Mouse (Mus musculus): Measurements from ENCODE around the gene Hipk4. TPM values are rescaled to one million over a fixed set of nuclear protein-coding genes. Genes with fewer than 3 reads are reported as not detected.
A peak's percentile ranks its signal among the peaks of the same experiment; 100 is the strongest.
"Not testable (repeated sequence)": the region's sequence is repeated elsewhere in the genome, so short reads cannot be mapped to it uniquely, and the experiment has no call there.

The Hipk4 gene
- polyA plus RNA-seq, 1 experiment from 2014 or later = 0.79 TPM

GRCm38 (mm10) chr7:27486770-27487697, 36.0 kb upstream of the Hipk4 start, which contains the start of gene Sertad1:
TSS of gene Sertad1 (plus strand) at chr7:27486910.
- WGBS = under 1% methylated on average over 80 of the region's 80 CpGs
- peak within 1 kb of the TSS; percentile 82 for H3K4me3 ChIP-seq
- peaks cover 9% of the 10 kb centered on the region for H3K36me3 ChIP-seq
- H3K27me3 ChIP-seq (ENCODE audit: low read depth, poor library complexity, severe bottlenecking) = no peaks in the 10 kb centered on the region
- no peaks in the 10 kb centered on the region for H3K9me3 ChIP-seq (replicated peaks)
- peak; percentile 99 for DNase-seq (ENCODE audit: low spot score)
- H3K27ac ChIP-seq = peak within 1 kb of the TSS; percentile 98
- peaks cover 49% of the 10 kb centered on the region for H3K4me1 ChIP-seq

- Histone ChIP-seq H3K4me1 (peaks cover 46% of the 10 kb centered on the region), H3K36me3 (peaks cover 9% of the 10 kb centered on the region), H3K4me3 (peak overlapping the region; percentile 82), H3K27me3 (ENCODE audit: low read depth, poor library complexity, severe bottlenecking) (no peaks in the 10 kb centered on the region), H3K27ac (peak overlapping the region; percentile 98), H3K9me3 (replicated peaks) (no peaks in the 10 kb centered on the region)
- no peak for DNase-seq (ENCODE audit: low spot score)
- 1% methylated on average over 13 of the region's 13 CpGs for WGBS
These were observed 35.3 kb upstream of the Hipk4 start for GRCm38 (mm10) chr7:27487740-27488268.

GRCm38 (mm10) chr7:27489270-27489869, 33.7 kb upstream of the Hipk4 start:
- Histone ChIP-seq H3K27me3 (ENCODE audit: low read depth, poor library complexity, severe bottlenecking) (no peaks in the 10 kb centered on the region), H3K27ac (peak overlapping the region; percentile 94), H3K9me3 (replicated peaks) (no peaks in the 10 kb centered on the region), H3K4me3 (peak overlapping the region; percentile 55; the same call in 1 of the 2 replicates), H3K36me3 (peaks cover 9% of the 10 kb centered on the region), H3K4me1 (peaks cover 46% of the 10 kb centered on the region)
- WGBS = 92% methylated on average over 25 of the region's 25 CpGs
- no peak for DNase-seq (ENCODE audit: low spot score)

- Histone ChIP-seq H3K4me1 (peaks cover 46% of the 10 kb centered on the region), H3K27me3 (ENCODE audit: low read depth, poor library complexity, severe bottlenecking) (no peaks in the 10 kb centered on the region), H3K9me3 (replicated peaks) (no peaks in the 10 kb centered on the region), H3K4me3 (peak overlapping the region; percentile 55), H3K36me3 (peaks cover 9% of the 10 kb centered on the region), H3K27ac (peak overlapping the region; percentile 94)
- 37% methylated on average over 4 of the region's 4 CpGs for WGBS
- no peak for DNase-seq (ENCODE audit: low spot score)
These were observed 32.9 kb upstream of the Hipk4 start for GRCm38 (mm10) chr7:27490227-27490542.

- Histone ChIP-seq H3K9me3 (replicated peaks) (no peaks in the 10 kb centered on the region), H3K4me1 (peaks cover 46% of the 10 kb centered on the region), H3K27me3 (ENCODE audit: low read depth, poor library complexity, severe bottlenecking) (no peaks in the 10 kb centered on the region), H3K4me3 (peak overlapping the region; percentile 55), H3K27ac (peak overlapping the region; percentile 94), H3K36me3 (peaks cover 9% of the 10 kb centered on the region)
- WGBS = 1% methylated on average over 33 of the region's 33 CpGs
- peak; percentile 81 for DNase-seq (ENCODE audit: low spot score)
These were observed 32.3 kb upstream of the Hipk4 start for GRCm38 (mm10) chr7:27490543-27491329.

- no peak for DNase-seq (ENCODE audit: low spot score)
- WGBS = 80% methylated on average over 7 of the region's 7 CpGs
- H3K27ac ChIP-seq = no peak overlapping the region; the same call in 1 of the 2 replicates
- H3K27me3 ChIP-seq (ENCODE audit: low read depth, poor library complexity, severe bottlenecking) = no peaks in the 10 kb centered on the region
- no peaks in the 10 kb centered on the region for H3K9me3 ChIP-seq (replicated peaks)
- H3K4me3 ChIP-seq = no peak overlapping the region
- peaks cover 9% of the 10 kb centered on the region for H3K36me3 ChIP-seq
- peaks cover 44% of the 10 kb centered on the region for H3K4me1 ChIP-seq
These were observed 31.2 kb upstream of the Hipk4 start for GRCm38 (mm10) chr7:27491856-27492255.

GRCm38 (mm10) chr7:27493022-27493421, 30.0 kb upstream of the Hipk4 start:
- Histone ChIP-seq H3K4me3 (no peak overlapping the region), H3K27me3 (ENCODE audit: low read depth, poor library complexity, severe bottlenecking) (no peaks in the 10 kb centered on the region), H3K36me3 (peaks cover 9% of the 10 kb centered on the region), H3K9me3 (replicated peaks) (no peaks in the 10 kb centered on the region), H3K4me1 (peaks cover 41% of the 10 kb centered on the region), H3K27ac (no peak overlapping the region)
- no peak for DNase-seq (ENCODE audit: low spot score)
- WGBS = 80% methylated on average over 3 of the region's 3 CpGs

GRCm38 (mm10) chr7:27493450-27493849, 29.6 kb upstream of the Hipk4 start:
- Histone ChIP-seq H3K27ac (no peak overlapping the region), H3K9me3 (replicated peaks) (no peaks in the 10 kb centered on the region), H3K27me3 (ENCODE audit: low read depth, poor library complexity, severe bottlenecking) (no peaks in the 10 kb centered on the region), H3K36me3 (peaks cover 9% of the 10 kb centered on the region), H3K4me3 (no peak overlapping the region), H3K4me1 (peaks cover 37% of the 10 kb centered on the region)
- no peak for DNase-seq (ENCODE audit: low spot score)
- 90% methylated on average over 5 of the region's 5 CpGs for WGBS

- peaks cover 30% of the 10 kb centered on the region for H3K4me1 ChIP-seq
- H3K27me3 ChIP-seq (ENCODE audit: low read depth, poor library complexity, severe bottlenecking); H3K9me3 ChIP-seq (replicated peaks); DNase-seq (ENCODE audit: low spot score); H3K36me3 ChIP-seq; H3K4me3 ChIP-seq; H3K27ac ChIP-seq: not testable (repeated sequence)
- 88% methylated on average over 9 of the region's 9 CpGs for WGBS
These were observed 28.3 kb upstream of the Hipk4 start for GRCm38 (mm10) chr7:27494659-27495367.

GRCm38 (mm10) chr7:27499036-27499435, 24.0 kb upstream of the Hipk4 start, which contains the start of gene Prx:
TSS of gene Prx (plus strand) at chr7:27499324.
- DNase-seq (ENCODE audit: low spot score) = no peak
- Histone ChIP-seq H3K36me3 (no peaks in the 10 kb centered on the region), H3K9me3 (replicated peaks) (no peaks in the 10 kb centered on the region), H3K4me1 (0 out of 2 replicates have a peak, but pooled peaks cover 9% of the 10 kb centered on the region), H3K27me3 (ENCODE audit: low read depth, poor library complexity, severe bottlenecking) (no peaks in the 10 kb centered on the region), H3K27ac (no peak within 1 kb of the TSS; the same call in 1 of the 2 replicates), H3K4me3 (no peak within 1 kb of the TSS)
- WGBS = 49% methylated on average over 3 of the region's 3 CpGs

- H3K4me1 ChIP-seq = peaks cover 11% of the 10 kb centered on the region
- H3K27me3 ChIP-seq (ENCODE audit: low read depth, poor library complexity, severe bottlenecking) = no peaks in the 10 kb centered on the region
- no peaks in the 10 kb centered on the region for H3K36me3 ChIP-seq
- no peak overlapping the region for H3K4me3 ChIP-seq
- H3K9me3 ChIP-seq (replicated peaks) = no peaks in the 10 kb centered on the region
- H3K27ac ChIP-seq = no peak overlapping the region
- DNase-seq (ENCODE audit: low spot score) = no peak
- WGBS = 72% methylated on average over 4 of the region's 4 CpGs
These were observed 21.4 kb upstream of the Hipk4 start for GRCm38 (mm10) chr7:27501620-27502019.
